ENCODE assay signal across 30 mouse cellular contexts in the genomic region with DNA sequence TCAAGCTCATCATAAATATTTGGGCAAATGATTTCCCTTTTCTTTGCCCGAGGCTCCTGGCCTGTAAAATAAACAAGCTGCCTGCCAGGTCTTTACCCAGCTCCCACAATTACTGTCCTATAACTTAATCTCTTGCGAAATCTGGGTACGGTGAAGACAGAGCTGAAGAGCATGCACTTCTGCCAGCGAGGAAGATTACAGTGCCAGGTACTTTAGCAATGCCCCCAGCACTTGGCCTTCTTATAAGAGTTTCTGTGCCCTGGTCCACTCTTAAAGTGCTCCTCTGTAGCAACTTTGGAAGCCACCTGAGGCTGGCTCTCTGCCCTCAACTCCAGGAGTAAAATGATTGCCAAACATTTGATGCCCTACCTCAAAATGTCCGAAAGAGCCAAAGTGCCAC. TPM values are rescaled to one million over a fixed set of nuclear protein-coding genes. Genes with fewer than 3 reads are reported as not detected.
"Had no signal": no experiment of that assay in that cellular context is flagged by ENCODE, and none has a peak within 500 bp of the region (broad histone marks: within the 10 kb centered on the region; RNA-seq: fewer than 3 reads in every experiment).

No protein-coding gene starts in this region.

- DNase-seq: kidney, adult 2 months; kidney, postnatal 25 days; layer of hippocampus, adult 9-11 months; liver; liver, embryonic 13.5 days; midbrain, embryonic 14.5 days; thymus, adult 18-20 months; thymus, postnatal 14 days had no signal

- H3K4me3 ChIP-seq: layer of hippocampus, adult 2 months; limb, embryonic 10.5 days; limb, embryonic 13.5 days; liver, embryonic 13.5 days had no signal

- H3K4me1 ChIP-seq: limb, embryonic 10.5 days; limb, embryonic 13.5 days; liver, embryonic 13.5 days had no signal

RNA-seq across cellular contexts. Expression of a gene that starts 5.4 kb away (rescaled TPM):
- total RNA-seq: left cerebral cortex, adult 18-20 months; left cerebral cortex, postnatal 25 days; megakaryocyte progenitor cell, adult 5-6 weeks; megakaryocyte-erythroid progenitor cell, adult 5-6 weeks had no signal
- polyA plus RNA-seq: intestine, postnatal 0 days; kidney, adult 2 months; kidney, embryonic 14.5 days; kidney, postnatal 0 days; large intestine, adult 2 months; limb, embryonic 10.5 days; liver, embryonic 13.5 days; liver, embryonic 16.5 days; midbrain, embryonic 11.5 days; midbrain, embryonic 14.5 days; neural tube, embryonic 11.5 days; neural tube, embryonic 14.5 days; small intestine, adult 2 months; spleen, adult 2 months; testis, adult 2 months had no signal

RNA-seq across cellular contexts. Expression of a gene that starts 28.2 kb away (rescaled TPM):
- total RNA-seq: layer of hippocampus, adult 2 months; layer of hippocampus, postnatal 25 days; left cerebral cortex, adult 18-20 months; left cerebral cortex, postnatal 25 days; megakaryocyte progenitor cell, adult 5-6 weeks; megakaryocyte-erythroid progenitor cell, adult 5-6 weeks; midbrain, postnatal 0 days had no signal
- polyA plus RNA-seq: kidney, adult 2 months; kidney, embryonic 14.5 days; kidney, postnatal 0 days; large intestine, adult 2 months; limb, embryonic 10.5 days; limb, embryonic 13.5 days; liver, embryonic 13.5 days; liver, embryonic 16.5 days; lung, embryonic 16.5 days; midbrain, embryonic 11.5 days; midbrain, embryonic 14.5 days; midbrain, postnatal 0 days; neural tube, embryonic 11.5 days; neural tube, embryonic 14.5 days; small intestine, adult 2 months; stomach, embryonic 16.5 days; testis, adult 2 months had no signal
